ENCODE assay signal across 18 mouse cellular contexts in genomic region chr12:116276961-116277360, GRCm38 (mm10). TPM values are rescaled to one million over a fixed set of nuclear protein-coding genes. Genes with fewer than 3 reads are reported as not detected.
"Had no signal": no experiment of that assay in that cellular context is flagged by ENCODE, and none has a peak within 500 bp of the region (broad histone marks: within the 10 kb centered on the region; RNA-seq: fewer than 3 reads in every experiment).

No protein-coding gene starts in this region.

- H3K9ac ChIP-seq: intestine, embryonic 15.5 days; limb, embryonic 12.5 days; lung, embryonic 15.5 days; midbrain, embryonic 13.5 days had no signal

- H3K36me3 ChIP-seq: intestine, embryonic 15.5 days; limb, embryonic 12.5 days; lung, embryonic 15.5 days; midbrain, embryonic 13.5 days had no signal

- H3K4me2 ChIP-seq: intestine, embryonic 15.5 days; limb, embryonic 12.5 days; lung, embryonic 15.5 days; midbrain, embryonic 13.5 days had no signal

- H3K9me3 ChIP-seq: intestine, embryonic 15.5 days; limb, embryonic 12.5 days; lung, embryonic 15.5 days; midbrain, embryonic 13.5 days had no signal

- DNase-seq: kidney, adult 2 months; kidney, postnatal 4 days; lung, postnatal 14 days; right cerebral cortex, postnatal 14 days; thymus, postnatal 4 days had no signal

- H3K27ac ChIP-seq: intestine, embryonic 15.5 days; layer of hippocampus, adult 2 months; limb, embryonic 12.5 days; lung, embryonic 15.5 days; macrophage; midbrain, embryonic 13.5 days had no signal

- H3K27me3 ChIP-seq: intestine, embryonic 15.5 days; limb, embryonic 12.5 days; lung, embryonic 15.5 days; midbrain, embryonic 13.5 days had no signal

- H3K4me3 ChIP-seq: intestine, embryonic 15.5 days; layer of hippocampus, adult 2 months; limb, embryonic 12.5 days; lung, embryonic 15.5 days; midbrain, embryonic 13.5 days had no signal

- ATAC-seq: intestine, embryonic 15.5 days; midbrain, embryonic 13.5 days had no signal

- H3K4me1 ChIP-seq: intestine, embryonic 15.5 days had no signal

RNA-seq across cellular contexts. Expression of gene Gm11027, which starts 1.8 kb away (rescaled TPM):
- total RNA-seq: layer of hippocampus, adult 2 months; layer of hippocampus, postnatal 10 days; left cerebral cortex, postnatal 36 days; liver, adult 2 months; midbrain, postnatal 0 days had no signal
- polyA plus RNA-seq: intestine, embryonic 15.5 days; kidney, adult 2 months; kidney, embryonic 16.5 days; limb, embryonic 12.5 days; liver, adult 2 months; lung, embryonic 15.5 days; macrophage; midbrain, embryonic 13.5 days; midbrain, postnatal 0 days; neural tube, embryonic 14.5 days; stomach, embryonic 16.5 days had no signal
